Mouse (Mus musculus): ENCODE data around the gene Ramp1. TPM values are rescaled to one million over a fixed set of nuclear protein-coding genes. Genes with fewer than 3 reads are reported as not detected.

The Ramp1 gene
- 9.6 and 10.6 TPM in 2 replicates for polyA plus RNA-seq (2015; fragmentation: Nextera tagmentation; extraction: Ambion mirVana)

DNA sequence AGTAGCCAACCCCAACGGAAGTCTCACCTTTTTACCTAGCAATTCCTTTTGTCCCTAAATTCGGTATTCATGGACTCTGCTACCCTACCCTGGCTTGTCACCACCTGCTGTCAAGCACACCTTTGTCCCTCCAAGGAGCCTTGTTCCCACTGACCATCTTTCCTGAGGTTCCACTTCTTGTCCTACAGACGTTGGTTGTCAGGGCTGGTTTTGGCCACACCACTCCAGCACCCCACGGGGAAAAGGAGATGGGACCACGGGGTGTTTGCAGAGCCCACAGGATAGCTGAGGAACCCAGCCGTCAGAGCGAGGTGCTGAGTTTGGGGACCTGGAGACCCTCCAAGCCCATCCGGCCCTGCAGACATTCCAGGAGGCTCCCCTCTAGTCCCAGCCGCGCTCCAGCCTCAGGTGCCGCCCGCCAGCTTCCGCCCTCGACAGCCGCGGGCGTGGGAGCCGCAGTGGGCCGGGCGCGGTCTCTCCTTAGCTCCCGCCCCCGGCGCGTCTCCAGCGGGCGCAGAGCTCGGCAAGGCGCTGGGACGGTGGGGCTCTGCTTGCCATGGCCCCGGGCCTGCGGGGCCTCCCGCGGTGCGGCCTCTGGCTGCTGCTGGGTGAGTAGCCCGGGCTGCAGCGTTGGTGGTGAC is at the start of gene Ramp1:
Ramp1 (plus strand) TSS at position 290 of the 641 bp plus-strand sequence.
- no peaks in the 10 kb centered on the region for H3K36me3 ChIP-seq (replicated peaks; ENCODE audit: insufficient read depth, low read length)
- H3K27ac ChIP-seq (ENCODE audit: low read depth) = 0 out of 2 replicates have a peak within 1 kb of the TSS, but pooled peaks have one; percentile 18
- peaks cover 15% of the 10 kb centered on the region for H3K4me1 ChIP-seq (ENCODE audit: insufficient read depth)
- peak; percentile 51 for ATAC-seq
- H3K9ac ChIP-seq (replicated peaks) = peak within 1 kb of the TSS; percentile 42
- H3K27me3 ChIP-seq (ENCODE audit: insufficient read depth, low read length) = peaks cover 13% of the 10 kb centered on the region; the same call in 1 of the 2 replicates
- 2% methylated on average over 37 of the region's 37 CpGs for WGBS (ENCODE audit: insufficient replicate concordance)
- TF ChIP-seq CTCF (IDR thresholded peaks at IDR 0.05; ENCODE audit: low read depth) = 0 out of 2 replicates have a peak, but pooled peaks have one; percentile 7
- no peak for TF ChIP-seq EP300 (IDR thresholded peaks at IDR 0.05; ENCODE audit: low read depth)
- DNase-seq = peak; percentile 54
- H3K4me2 ChIP-seq (ENCODE audit: low read depth, low read length) = peak within 1 kb of the TSS; percentile 80
- H3K9me3 ChIP-seq (ENCODE audit: low read length) = no peaks in the 10 kb centered on the region
- peak within 1 kb of the TSS; percentile 58 for H3K4me3 ChIP-seq (ENCODE audit: low read depth, low read length)

DNA sequence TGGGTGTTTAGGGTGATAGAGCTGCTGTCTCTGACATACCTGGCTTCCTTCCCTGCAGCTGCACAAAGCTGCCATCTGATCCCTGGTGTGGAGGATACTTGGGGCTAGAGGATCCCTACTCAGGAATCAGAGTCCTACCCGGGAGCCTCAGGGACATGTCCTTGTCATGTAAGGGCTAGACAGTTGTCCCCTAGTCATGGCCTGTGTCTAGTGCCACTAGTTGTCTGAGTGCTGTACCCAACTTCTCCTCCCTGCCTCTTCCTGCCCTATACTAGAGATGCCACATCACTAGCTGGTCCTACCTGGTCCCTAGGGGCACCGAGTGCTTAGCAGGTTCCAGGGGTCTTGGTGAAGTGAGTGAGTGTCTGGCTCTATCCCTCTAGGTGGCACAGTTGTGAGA is 42.6 kb upstream of the Ramp1 start:
- Histone ChIP-seq H3K9ac (replicated peaks) (no peak overlapping the region), H3K36me3 (replicated peaks; ENCODE audit: insufficient read depth, low read length) (no peaks in the 10 kb centered on the region), H3K27me3 (ENCODE audit: insufficient read depth, low read length) (no peaks in the 10 kb centered on the region), H3K27ac (ENCODE audit: low read depth) (no peak overlapping the region), H3K4me3 (ENCODE audit: low read depth, low read length) (no peak overlapping the region), H3K4me2 (ENCODE audit: low read depth, low read length) (no peak overlapping the region), H3K4me1 (ENCODE audit: insufficient read depth) (no peaks in the 10 kb centered on the region), H3K9me3 (ENCODE audit: low read length) (no peaks in the 10 kb centered on the region)
- DNase-seq (no peak), ATAC-seq (no peak)
- TF ChIP-seq CTCF (IDR thresholded peaks at IDR 0.05; ENCODE audit: low read depth) (no peak), EP300 (IDR thresholded peaks at IDR 0.05; ENCODE audit: low read depth) (no peak)
- WGBS (ENCODE audit: insufficient replicate concordance) = 60% methylated on average over 2 of the region's 2 CpGs

DNA sequence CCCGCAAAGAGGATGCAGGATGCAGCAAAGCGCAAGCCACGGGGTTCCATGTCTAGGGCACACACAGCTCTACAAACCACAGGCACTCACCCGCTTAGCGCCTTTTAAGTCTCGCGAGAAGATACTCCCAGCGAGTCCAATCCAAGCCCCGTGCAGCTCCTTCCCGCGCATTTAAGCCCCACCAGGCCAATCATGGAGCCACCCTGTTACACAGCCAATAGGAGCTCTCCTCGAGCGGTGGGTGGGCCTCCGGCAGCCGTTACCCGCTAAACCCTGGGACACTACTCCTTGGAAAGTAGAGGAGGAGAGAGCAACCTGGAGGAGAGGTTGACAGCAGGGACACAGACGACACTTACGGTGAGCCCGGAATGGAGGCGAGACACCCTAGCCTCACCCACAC is 34.8 kb upstream of the Ramp1 start, which contains the start of gene Rbm44:
Rbm44 (plus strand) TSS at position 277 of the 400 bp plus-strand sequence.
- WGBS (ENCODE audit: insufficient replicate concordance) = 70% methylated on average over 20 of the region's 20 CpGs
- no peaks in the 10 kb centered on the region for H3K27me3 ChIP-seq (ENCODE audit: insufficient read depth, low read length)
- H3K4me2 ChIP-seq (ENCODE audit: low read depth, low read length) = no peak within 1 kb of the TSS
- ATAC-seq (peak; percentile 58), DNase-seq (peak; percentile 21)
- no peak within 1 kb of the TSS for H3K27ac ChIP-seq (ENCODE audit: low read depth)
- TF ChIP-seq EP300 (IDR thresholded peaks at IDR 0.05; ENCODE audit: low read depth) = no peak
- no peak for TF ChIP-seq CTCF (IDR thresholded peaks at IDR 0.05; ENCODE audit: low read depth)
- H3K9ac ChIP-seq (replicated peaks) = no peak within 1 kb of the TSS
- no peaks in the 10 kb centered on the region for H3K9me3 ChIP-seq (ENCODE audit: low read length)
- no peaks in the 10 kb centered on the region for H3K4me1 ChIP-seq (ENCODE audit: insufficient read depth)
- no peak within 1 kb of the TSS for H3K4me3 ChIP-seq (ENCODE audit: low read depth, low read length)
- H3K36me3 ChIP-seq (replicated peaks; ENCODE audit: insufficient read depth, low read length) = no peaks in the 10 kb centered on the region

DNA sequence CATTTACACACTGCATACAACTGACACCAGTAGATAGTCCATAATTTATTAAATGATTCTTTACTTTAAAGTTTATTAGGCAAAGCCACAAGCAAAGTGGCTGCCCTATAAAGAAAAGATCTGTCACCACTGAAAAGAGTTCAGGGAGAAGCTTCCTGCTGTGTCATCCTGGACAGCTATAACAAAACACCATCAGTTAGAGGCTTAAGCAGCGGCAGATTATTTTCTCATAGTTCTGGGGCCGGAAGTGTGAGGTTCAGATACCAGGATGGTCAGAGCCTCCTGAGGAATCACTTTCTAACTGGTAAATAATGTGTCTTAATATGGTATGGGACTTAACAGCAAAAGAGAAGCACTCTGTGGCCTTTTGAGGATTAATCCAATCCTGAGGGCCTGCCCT is 28.1 kb upstream of the Ramp1 start:
- Histone ChIP-seq H3K27ac (ENCODE audit: low read depth) (no peak overlapping the region), H3K27me3 (ENCODE audit: insufficient read depth, low read length) (no peaks in the 10 kb centered on the region), H3K4me1 (ENCODE audit: insufficient read depth) (no peaks in the 10 kb centered on the region), H3K9ac (replicated peaks) (no peak overlapping the region), H3K4me2 (ENCODE audit: low read depth, low read length) (no peak overlapping the region), H3K36me3 (replicated peaks; ENCODE audit: insufficient read depth, low read length) (no peaks in the 10 kb centered on the region), H3K9me3 (ENCODE audit: low read length) (no peaks in the 10 kb centered on the region), H3K4me3 (ENCODE audit: low read depth, low read length) (no peak overlapping the region)
- DNase-seq = no peak
- ATAC-seq = no peak
- TF ChIP-seq EP300 (IDR thresholded peaks at IDR 0.05; ENCODE audit: low read depth) = no peak
- WGBS (ENCODE audit: insufficient replicate concordance) = 69% methylated on average over 2 of the region's 2 CpGs

DNA sequence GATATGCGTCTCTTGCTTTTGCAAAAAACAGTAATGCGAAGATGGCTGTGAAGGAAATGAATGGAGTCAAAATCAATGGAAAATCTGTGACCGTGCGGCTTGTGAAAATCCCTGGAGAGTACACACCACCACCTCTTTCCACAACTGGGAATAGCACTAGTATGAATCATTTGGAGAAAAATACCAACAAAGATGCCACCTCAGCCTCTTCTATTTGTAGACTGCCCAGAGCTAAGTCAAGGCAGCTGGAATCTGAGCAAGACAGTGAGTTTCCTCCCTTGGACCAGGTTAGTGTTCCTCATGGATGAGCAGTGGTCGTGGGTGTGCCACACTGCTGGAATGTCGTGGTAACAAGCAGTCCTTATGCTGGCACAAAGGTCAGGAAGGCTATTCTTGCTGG is 12.8 kb upstream of the Ramp1 start:
- TF ChIP-seq CTCF (IDR thresholded peaks at IDR 0.05; ENCODE audit: low read depth) (no peak), EP300 (IDR thresholded peaks at IDR 0.05; ENCODE audit: low read depth) (no peak)
- Histone ChIP-seq H3K4me1 (ENCODE audit: insufficient read depth) (no peaks in the 10 kb centered on the region), H3K4me3 (ENCODE audit: low read depth, low read length) (no peak overlapping the region), H3K9me3 (ENCODE audit: low read length) (no peaks in the 10 kb centered on the region), H3K36me3 (replicated peaks; ENCODE audit: insufficient read depth, low read length) (no peaks in the 10 kb centered on the region), H3K4me2 (ENCODE audit: low read depth, low read length) (no peak overlapping the region), H3K27ac (ENCODE audit: low read depth) (no peak overlapping the region), H3K9ac (replicated peaks) (no peak overlapping the region), H3K27me3 (ENCODE audit: insufficient read depth, low read length) (no peaks in the 10 kb centered on the region)
- DNase-seq = no peak
- 75% methylated on average over 6 of the region's 6 CpGs for WGBS (ENCODE audit: insufficient replicate concordance)
- no peak for ATAC-seq

DNA sequence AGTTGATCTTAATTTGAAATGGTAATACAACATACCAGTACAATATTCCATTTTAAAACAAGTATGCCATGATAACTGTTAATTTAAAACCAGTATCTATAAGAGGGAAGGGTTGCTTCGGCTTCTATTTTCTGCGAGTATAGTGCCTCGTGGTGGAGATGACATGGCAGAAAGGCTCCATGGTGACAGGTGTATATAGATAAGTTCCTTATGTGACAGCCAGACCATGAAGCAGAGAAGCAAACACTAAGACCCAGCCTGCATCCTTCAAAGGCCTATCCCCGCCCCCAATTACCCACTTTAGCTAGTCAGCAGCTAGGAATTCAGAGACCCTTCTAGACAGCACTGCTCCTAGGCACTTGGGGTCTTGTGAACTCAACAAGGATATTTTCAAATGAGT is 10.5 kb upstream of the Ramp1 start:
- WGBS (ENCODE audit: insufficient replicate concordance) = 53% methylated on average over 4 of the region's 4 CpGs
- H3K9ac ChIP-seq (replicated peaks) = no peak overlapping the region
- no peaks in the 10 kb centered on the region for H3K9me3 ChIP-seq (ENCODE audit: low read length)
- no peak overlapping the region for H3K4me3 ChIP-seq (ENCODE audit: low read depth, low read length)
- TF ChIP-seq EP300 (IDR thresholded peaks at IDR 0.05; ENCODE audit: low read depth) = 0 out of 2 replicates have a peak, but pooled peaks have one; percentile 17
- TF ChIP-seq CTCF (IDR thresholded peaks at IDR 0.05; ENCODE audit: low read depth) = no peak
- no peak for ATAC-seq
- no peaks in the 10 kb centered on the region for H3K36me3 ChIP-seq (replicated peaks; ENCODE audit: insufficient read depth, low read length)
- H3K4me1 ChIP-seq (ENCODE audit: insufficient read depth) = no peaks in the 10 kb centered on the region
- no peak overlapping the region for H3K27ac ChIP-seq (ENCODE audit: low read depth)
- no peaks in the 10 kb centered on the region for H3K27me3 ChIP-seq (ENCODE audit: insufficient read depth, low read length)
- no peak for DNase-seq
- H3K4me2 ChIP-seq (ENCODE audit: low read depth, low read length) = no peak overlapping the region
